Mouse (Mus musculus): ENCODE measurements around the gene Kyat1.

Kyat1 gene

GRCm38 (mm10) chr2:30205629-30206357 is at the start of gene Kyat1:
TSS of gene Kyat1 (minus strand) at chr2:30205847.
- peak; percentile 79 to 90 for DNase-seq (ENCODE audit: low spot score in 2 of 2)

- DNase-seq (ENCODE audit: low spot score in 2 of 2), result no peak
These were observed 48.2 kb upstream of the Kyat1 start for GRCm38 (mm10) chr2:30253809-30254208.

DNA sequence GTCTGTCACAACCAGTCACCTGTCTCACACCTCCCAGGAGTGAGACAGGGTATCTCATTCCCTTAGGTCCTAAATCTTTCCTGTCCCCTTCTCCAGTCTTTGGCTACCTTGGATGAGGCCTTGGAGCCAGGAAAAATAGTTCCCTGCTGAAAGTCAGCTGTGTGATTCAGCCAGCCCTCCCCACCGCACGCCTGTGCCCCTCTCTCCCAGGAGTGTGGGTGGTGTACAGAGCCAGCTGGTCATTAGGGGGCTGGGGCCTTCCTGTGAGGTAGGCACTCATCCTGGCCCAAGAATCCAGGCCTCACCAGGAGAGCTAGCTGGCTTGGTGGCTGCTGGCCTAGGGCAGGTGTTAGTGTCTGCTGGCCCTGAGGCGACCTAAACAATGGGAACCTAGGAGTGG is 46.9 kb upstream of the Kyat1 start:
- no peak for DNase-seq (ENCODE audit: low spot score in 2 of 2)

DNA sequence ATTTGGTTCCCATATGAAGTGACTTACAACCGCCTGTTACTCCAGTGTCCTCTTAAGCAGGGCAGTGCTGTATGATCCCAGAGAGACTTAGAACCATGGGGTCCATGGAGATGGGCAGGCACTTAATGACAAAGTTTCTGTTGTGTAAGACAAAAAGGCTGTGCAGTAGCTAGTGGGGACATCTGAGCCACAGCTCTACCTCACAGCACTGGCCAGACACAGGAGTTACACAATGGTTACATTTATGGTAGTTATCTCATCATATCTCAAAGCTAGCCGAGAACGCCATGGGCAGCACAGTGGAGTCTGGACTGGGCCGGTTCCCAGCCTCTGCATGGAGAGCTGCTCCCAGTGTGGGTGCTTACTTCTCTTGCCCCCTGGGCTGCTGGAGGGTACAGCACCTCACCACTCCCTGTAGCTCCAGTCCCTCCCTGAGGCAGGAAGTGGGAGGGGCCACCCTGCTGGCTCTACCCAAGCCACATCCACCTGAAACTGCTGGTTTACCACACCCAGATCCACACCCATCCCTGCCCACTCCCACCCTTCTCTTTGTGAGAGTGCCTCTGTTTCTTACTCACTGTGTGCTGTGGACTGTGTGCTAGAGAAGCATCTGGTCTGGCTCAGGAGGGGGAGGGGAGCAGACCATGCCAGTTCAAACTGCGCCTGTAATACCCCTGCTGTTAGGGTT is 45.9 kb upstream of the Kyat1 start:
- peak; percentile 44 to 50 for DNase-seq (ENCODE audit: low spot score in 2 of 2)

DNA sequence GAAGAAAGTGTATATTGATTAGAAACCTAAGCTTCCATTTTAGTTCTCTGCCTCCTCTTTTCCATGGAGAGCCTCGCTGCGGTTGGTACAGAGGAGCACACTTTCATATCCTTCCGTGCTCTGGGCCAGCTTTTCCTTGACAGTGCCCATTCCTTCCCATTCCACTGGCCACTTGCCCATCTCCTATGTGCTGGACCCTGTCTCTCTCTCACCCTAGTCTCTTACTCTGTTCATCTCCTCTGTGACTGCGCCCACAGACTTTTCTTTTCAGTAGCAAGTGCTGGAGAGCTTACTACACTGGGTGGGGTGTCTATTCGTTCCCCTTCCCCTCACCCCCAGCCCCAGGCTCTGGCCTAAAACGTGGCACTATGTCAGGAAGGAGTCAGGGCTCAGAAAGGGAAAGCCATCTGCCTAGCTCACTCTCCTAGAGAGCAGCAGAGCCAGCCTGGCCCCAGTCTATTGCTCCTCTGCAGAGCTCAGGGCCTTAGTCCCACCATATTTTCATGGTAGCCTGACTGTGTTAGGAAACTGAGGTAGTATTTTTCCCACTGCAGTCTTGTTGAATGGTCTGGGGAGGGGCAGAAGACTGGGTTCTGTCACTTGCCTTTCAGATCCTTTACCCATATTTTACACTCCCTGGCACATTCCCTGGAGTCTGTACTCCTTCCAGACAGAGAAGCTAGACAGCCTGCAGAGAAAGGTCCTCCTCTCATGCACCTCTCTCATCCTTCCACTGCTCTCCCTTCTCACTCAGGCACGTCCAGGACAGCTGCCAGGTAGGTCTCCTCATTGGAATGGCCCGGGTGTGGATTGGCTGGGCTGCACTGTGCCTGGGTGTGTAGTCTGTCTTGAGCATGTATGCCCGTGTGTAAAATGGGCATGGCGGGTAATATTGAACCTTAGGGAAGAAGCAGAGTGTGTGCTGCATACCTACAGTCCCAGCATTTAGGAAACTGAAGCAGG is 44.8 kb upstream of the Kyat1 start:
- no peak for DNase-seq (ENCODE audit: low spot score in 2 of 2)

DNA sequence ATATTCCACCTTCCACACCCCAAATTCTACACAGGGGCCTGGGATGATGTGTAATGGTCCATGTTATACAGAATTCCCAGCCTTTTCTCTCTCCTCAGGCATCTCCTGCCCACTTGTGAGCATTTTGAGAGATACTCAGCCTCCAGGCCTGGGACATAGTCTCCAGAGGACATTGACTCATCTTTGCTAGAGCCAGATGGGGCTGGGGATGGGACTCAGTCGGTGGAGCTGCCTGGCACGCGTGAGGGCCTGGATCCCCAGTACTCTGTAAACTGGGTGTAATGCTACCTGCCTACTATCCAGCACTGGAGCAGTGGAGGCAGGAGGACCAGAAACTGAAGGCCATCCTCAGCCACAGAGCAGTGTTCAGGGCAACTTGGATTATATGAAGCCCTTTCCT is 43.5 kb upstream of the Kyat1 start:
- DNase-seq (ENCODE audit: low spot score in 2 of 2), result no peak

DNA sequence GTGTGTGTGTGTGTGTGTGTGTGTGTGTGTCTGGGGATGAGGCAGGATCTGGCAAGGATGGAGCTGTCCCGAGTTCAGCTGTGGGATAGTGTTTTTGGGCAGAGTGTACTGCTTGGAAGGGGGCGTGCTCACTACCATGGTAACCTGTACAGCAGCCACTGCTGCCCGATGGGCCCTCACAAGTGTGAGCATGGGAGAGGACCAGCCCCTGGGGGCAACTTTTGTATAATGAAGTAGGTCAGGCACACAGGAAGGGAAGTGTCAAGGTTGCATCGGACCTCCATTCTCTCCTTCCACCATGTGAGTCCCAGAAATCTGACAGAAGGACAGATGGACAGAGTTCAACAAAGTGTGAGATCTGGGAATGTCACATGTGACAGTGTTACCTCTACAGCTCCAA is 42.0 kb upstream of the Kyat1 start:
- DNase-seq (ENCODE audit: low spot score in 2 of 2), result no peak

GRCm38 (mm10) chr2:30247036-30247435 is 41.4 kb upstream of the Kyat1 start:
- no peak for DNase-seq (ENCODE audit: low spot score in 2 of 2)

DNA sequence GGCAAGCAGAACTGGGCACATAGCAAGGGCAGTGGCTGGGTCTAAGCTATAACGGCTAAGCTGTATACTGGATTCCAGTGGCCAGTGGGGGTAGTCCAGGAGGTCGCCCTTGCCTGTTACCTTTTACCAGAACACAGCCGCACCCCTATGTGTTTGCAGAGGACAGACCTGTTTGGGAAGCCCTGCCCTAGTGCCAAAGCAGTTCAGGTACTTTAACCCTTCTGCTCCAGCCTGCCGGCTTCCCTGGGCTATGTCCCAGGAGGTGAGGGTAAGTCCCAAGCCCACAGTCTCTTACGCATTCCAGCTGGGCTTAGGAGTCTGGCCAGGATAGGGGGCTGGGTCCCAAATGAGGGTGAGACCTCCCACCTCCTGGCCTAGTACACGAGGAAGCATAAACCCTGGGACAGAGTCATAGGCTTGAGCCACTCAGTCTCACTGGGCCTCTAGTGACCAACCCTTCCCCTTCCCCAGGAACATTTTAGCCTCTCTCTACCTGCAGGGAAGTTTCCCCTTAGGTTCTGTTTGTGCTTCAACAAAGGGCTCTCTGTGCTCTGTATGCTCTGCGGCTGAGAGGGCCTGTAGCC is 39.0 kb upstream of the Kyat1 start:
- DNase-seq (ENCODE audit: low spot score in 2 of 2), result no peak

GRCm38 (mm10) chr2:30243391-30243790 is 37.7 kb upstream of the Kyat1 start:
- DNase-seq (ENCODE audit: low spot score in 2 of 2), result no peak

DNA sequence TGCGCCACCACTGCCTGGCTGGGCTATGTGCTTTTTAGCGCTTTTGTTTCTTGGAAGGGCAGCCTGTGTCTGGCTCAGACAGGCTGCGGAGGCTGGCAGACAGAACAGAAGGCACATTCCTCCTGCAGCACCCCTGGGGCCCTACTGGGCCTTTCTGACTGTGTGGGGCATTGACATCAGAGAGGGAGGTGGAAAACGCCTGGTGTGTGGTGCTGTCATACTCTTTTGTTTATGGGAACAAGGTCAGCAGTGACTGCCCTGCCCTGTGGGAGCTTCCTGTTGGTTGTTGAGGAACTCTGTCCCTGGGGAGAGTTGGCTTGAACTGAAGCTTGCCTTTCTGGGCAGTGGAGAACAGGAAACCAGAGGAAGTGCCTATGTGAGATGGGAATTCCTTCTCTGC is 36.9 kb upstream of the Kyat1 start:
- no peak for DNase-seq (ENCODE audit: low spot score in 2 of 2)

GRCm38 (mm10) chr2:30240267-30240666 is 34.6 kb upstream of the Kyat1 start, which contains the start of gene Gm28035:
TSS of gene Gm28035 (plus strand) at chr2:30240567.
- no peak for DNase-seq (ENCODE audit: low spot score in 2 of 2)

DNA sequence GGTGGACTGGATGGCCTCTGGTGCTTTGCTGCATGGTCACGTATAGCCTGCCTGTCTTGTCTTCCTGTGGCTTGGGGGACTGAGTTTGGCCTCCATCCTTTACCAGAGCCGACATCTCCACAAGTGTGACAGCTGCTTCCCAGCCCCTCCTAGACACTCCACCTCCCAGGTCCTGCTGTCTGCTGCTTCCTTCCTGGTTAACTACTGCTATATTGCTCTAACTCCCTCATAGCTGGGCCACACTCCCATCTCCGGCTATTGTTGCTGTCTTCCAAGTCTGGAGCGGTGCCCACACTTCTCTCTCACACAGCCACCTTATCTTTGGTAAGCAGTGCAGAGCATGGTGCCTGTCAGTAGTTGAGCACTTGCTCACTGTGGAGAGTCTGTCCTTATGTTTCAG is 34.1 kb upstream of the Kyat1 start:
- DNase-seq (ENCODE audit: low spot score in 2 of 2), result peak in 1 of 2 experiments; percentile 28

DNA sequence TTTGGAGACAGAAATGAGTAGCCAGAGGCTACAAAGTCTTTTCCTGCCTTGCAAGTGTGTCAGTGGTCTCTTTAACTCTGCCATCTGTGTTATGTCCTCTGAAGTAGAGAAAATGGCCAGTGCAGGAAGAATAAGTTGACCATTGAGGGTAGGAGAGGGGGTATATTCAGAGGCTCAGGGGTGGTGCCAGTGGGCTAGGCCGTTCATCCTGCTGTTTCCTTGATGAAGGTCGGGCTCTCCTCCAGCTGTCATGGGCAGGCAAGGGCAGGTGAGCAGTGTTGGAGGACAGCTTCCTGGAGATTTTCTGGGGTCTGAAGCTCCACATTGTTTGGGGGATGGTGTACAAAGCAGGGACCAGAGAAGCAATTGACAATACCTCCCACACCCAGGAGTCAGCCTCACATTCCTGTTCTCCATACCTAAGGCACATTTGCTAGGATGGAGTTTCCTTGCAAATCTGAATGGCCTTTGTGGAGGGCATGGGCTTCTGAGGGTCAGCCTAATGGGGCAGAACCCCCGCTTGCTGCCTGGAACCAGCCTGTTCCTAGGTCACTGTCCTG is 33.3 kb upstream of the Kyat1 start:
- no peak for DNase-seq (ENCODE audit: low spot score in 2 of 2)

DNA sequence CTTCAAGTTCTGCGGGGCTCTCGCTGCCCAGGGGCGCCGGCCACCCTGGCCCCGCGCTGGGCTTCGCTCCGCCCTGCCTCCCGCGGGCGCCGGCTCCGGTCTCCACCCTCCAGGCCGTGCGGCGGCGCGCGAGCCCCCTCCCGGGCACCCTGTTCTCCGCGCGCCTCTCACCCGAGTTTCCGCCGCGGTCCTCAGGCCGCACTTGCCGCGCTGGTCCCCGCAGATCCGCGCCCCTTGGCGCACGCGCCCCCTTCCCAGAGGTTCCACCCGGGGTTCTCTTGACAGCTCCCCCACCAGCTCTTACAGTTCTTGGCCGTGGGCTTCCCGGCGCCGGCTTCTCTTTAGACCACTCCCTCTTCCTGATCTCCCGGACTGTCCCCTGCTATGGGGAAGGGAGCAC is 32.2 kb upstream of the Kyat1 start:
- peak; percentile 50 to 57 for DNase-seq (ENCODE audit: low spot score in 2 of 2)

DNA sequence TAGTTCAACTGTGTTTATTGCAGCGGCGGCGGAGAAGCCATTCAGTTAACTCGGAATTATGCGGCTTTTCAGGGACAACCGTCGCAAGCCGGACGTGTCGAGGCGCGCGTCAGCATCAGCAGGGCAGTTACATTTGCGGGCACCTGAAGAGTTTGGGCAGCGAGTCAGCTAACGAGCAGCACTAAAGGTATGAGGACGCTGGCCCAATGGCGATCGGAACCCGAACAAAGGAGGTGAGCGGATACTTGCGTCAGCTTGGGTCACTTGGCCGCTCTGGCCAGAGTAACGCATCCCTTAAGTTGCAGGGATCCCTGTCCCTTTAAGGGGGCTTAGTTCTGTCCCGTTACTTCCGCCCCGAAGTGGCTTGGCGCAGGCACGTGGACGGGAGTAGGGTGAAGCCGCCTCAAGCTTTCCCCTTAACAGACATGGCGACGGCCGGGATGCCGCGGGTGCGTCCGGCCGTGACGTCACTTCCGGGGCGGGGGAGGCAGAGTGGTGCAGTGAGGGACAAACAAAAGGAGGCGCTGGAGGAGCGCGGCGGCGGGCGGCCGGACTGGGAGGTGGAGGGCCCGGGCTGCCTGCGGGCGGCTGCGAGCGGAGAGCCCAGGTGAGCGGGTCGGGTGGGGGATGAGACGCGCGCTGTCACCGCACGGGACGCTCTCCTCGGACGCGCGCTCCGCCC is 31.7 kb upstream of the Kyat1 start, which contains the start of gene Lrrc8a:
Gene Lrrc8a (plus strand): TSS at position 517 of the 682 bp plus-strand sequence.
- peak; percentile 99 to 100 for DNase-seq (ENCODE audit: low spot score in 2 of 2)

- no peak for DNase-seq (ENCODE audit: low spot score in 2 of 2)
These were observed 31.0 kb upstream of the Kyat1 start for GRCm38 (mm10) chr2:30236426-30237198.

DNA sequence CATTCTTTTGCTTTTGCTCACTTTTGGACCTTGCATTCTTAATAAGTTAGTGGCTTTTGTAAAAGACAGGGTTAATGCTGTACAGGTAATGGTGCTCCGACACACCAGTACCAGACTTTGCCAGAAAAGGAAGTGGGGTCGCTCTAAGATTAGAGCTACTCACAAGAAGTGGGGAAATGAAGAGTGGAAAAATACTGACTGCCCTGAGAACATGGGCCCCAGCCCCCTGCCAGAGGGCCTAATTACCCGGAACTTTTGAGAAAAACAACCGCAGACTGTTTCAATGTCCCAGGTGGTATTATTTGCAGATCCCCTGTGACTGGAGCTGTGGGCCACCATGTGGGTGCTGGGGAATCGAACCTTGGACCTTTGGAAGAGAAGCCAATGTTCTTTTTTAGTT is 29.9 kb upstream of the Kyat1 start:
- no peak for DNase-seq (ENCODE audit: low spot score in 2 of 2)

GRCm38 (mm10) chr2:30216293-30216692 is 10.6 kb upstream of the Kyat1 start:
- DNase-seq (ENCODE audit: low spot score in 2 of 2), result no peak

DNA sequence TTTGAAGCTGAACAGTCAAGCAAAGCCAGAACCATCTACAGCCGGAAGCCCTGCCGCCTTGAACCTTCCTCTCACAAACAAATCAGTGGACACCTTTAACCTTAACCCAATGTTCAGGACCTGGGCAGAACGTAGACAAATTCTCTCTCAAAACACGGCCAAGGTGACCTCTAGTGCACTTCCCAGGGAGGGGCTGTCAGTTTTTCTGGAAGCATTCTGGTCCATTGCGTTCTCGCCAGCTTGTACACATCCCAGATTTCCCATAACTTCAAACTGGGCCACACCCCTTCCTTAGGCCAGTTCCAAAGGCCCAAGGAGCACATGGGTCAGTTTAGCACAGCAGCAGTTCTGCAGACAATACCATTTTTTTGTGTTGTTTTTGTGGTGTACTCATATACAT is 9.8 kb upstream of the Kyat1 start:
- no peak for DNase-seq (ENCODE audit: low spot score in 2 of 2)

All from spleen, postnatal 14 days (tissue).